Mouse (Mus musculus): ENCODE measurements at regions not wholly inside any gene's neighbourhood (a gene's known extent, or its start where the extent isn't known, plus 50 kb on each side); places are given as distances from the start of the nearest gene placed in this dataset.

GRCm38 (mm10) chr1:55903177-55903576 lies 497.5 kb downstream of the Plcl1 start:
- 82% methylated on average over 3 of the region's 3 CpGs for WGBS
- ATAC-seq = no peak

GRCm38 (mm10) chr1:55904571-55904970 lies 498.9 kb downstream of the Plcl1 start:
- Histone ChIP-seq H3K9me3 (ENCODE audit: control insufficient read depth, low read length) (no peaks in the 10 kb centered on the region; the same call in 1 of the 2 replicates), H3K9ac (ENCODE audit: low read depth, low read length) (no peak overlapping the region), H3K36me3 (ENCODE audit: control insufficient read depth, insufficient read depth, low read length) (no peaks in the 10 kb centered on the region), H3K4me2 (ENCODE audit: low read depth, low read length) (no peak overlapping the region), H3K4me3 (ENCODE audit: low read length) (no peak overlapping the region), H3K4me1 (ENCODE audit: control insufficient read depth, insufficient read depth, low read length) (no peaks in the 10 kb centered on the region), H3K27me3 (replicated peaks; ENCODE audit: control insufficient read depth, insufficient read depth, low read length) (no peaks in the 10 kb centered on the region), H3K27ac (ENCODE audit: low read length) (no peak overlapping the region)
- 86% methylated on average over 2 of the region's 2 CpGs for WGBS
- no peak for ATAC-seq

More at GRCm38 (mm10) chr1:55903177-55903576, 497.5 kb downstream of the Plcl1 start:
- Histone ChIP-seq H3K4me2 (ENCODE audit: low read depth, low read length) (no peak overlapping the region), H3K27me3 (replicated peaks; ENCODE audit: control insufficient read depth, insufficient read depth, low read length) (no peaks in the 10 kb centered on the region), H3K9me3 (ENCODE audit: control insufficient read depth, low read length) (no peaks in the 10 kb centered on the region; the same call in 1 of the 2 replicates), H3K36me3 (ENCODE audit: control insufficient read depth, insufficient read depth, low read length) (no peaks in the 10 kb centered on the region), H3K9ac (ENCODE audit: low read depth, low read length) (no peak overlapping the region), H3K4me3 (ENCODE audit: low read length) (no peak overlapping the region), H3K27ac (ENCODE audit: low read length) (no peak overlapping the region), H3K4me1 (ENCODE audit: control insufficient read depth, insufficient read depth, low read length) (no peaks in the 10 kb centered on the region)

DNA sequence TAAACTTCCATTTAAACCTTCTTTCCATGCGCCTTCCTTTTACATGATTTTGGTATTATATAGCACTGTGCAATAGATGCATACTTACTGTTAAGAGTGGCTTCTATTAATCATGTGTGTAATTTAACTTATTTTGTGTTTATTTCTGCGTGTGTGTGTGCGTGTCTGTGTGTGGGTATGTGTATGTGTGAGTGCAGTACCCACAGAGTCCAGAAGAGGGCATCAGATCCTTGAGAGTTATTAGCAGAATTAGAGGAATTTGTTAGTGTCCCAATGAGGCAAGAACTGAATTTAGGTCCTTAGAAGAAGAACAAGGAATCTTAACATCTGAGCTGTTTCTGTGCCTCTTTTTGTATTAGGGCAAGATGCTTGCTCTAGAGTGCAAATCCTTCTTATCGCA lies 499.5 kb downstream of the Plcl1 start:
- H3K9me3 ChIP-seq (ENCODE audit: control insufficient read depth, low read length) = no peaks in the 10 kb centered on the region; the same call in 1 of the 2 replicates
- no peak for ATAC-seq
- no peak overlapping the region for H3K9ac ChIP-seq (ENCODE audit: low read depth, low read length)
- no peak overlapping the region for H3K4me3 ChIP-seq (ENCODE audit: low read length)
- no peaks in the 10 kb centered on the region for H3K4me1 ChIP-seq (ENCODE audit: control insufficient read depth, insufficient read depth, low read length)
- no peak overlapping the region for H3K4me2 ChIP-seq (ENCODE audit: low read depth, low read length)
- no peak overlapping the region for H3K27ac ChIP-seq (ENCODE audit: low read length)
- 94% methylated on average over 4 of the region's 4 CpGs for WGBS
- H3K27me3 ChIP-seq (replicated peaks; ENCODE audit: control insufficient read depth, insufficient read depth, low read length) = no peaks in the 10 kb centered on the region
- no peaks in the 10 kb centered on the region for H3K36me3 ChIP-seq (ENCODE audit: control insufficient read depth, insufficient read depth, low read length)

GRCm38 (mm10) chr1:55910024-55910423 lies 504.3 kb downstream of the Plcl1 start:
- Histone ChIP-seq H3K9me3 (ENCODE audit: control insufficient read depth, low read length) (no peaks in the 10 kb centered on the region; the same call in 1 of the 2 replicates), H3K36me3 (ENCODE audit: control insufficient read depth, insufficient read depth, low read length) (no peaks in the 10 kb centered on the region), H3K27ac (ENCODE audit: low read length) (no peak overlapping the region), H3K27me3 (replicated peaks; ENCODE audit: control insufficient read depth, insufficient read depth, low read length) (no peaks in the 10 kb centered on the region), H3K4me1 (ENCODE audit: control insufficient read depth, insufficient read depth, low read length) (no peaks in the 10 kb centered on the region), H3K4me2 (ENCODE audit: low read depth, low read length) (no peak overlapping the region), H3K4me3 (ENCODE audit: low read length) (no peak overlapping the region), H3K9ac (ENCODE audit: low read depth, low read length) (no peak overlapping the region)
- 84% methylated on average over 2 of the region's 2 CpGs for WGBS
- no peak for ATAC-seq

- no peaks in the 10 kb centered on the region for H3K36me3 ChIP-seq (ENCODE audit: control insufficient read depth, insufficient read depth, low read length)
- H3K9ac ChIP-seq (ENCODE audit: low read depth, low read length) = no peak overlapping the region
- H3K27ac ChIP-seq (ENCODE audit: low read length) = no peak overlapping the region
- no peak overlapping the region for H3K4me2 ChIP-seq (ENCODE audit: low read depth, low read length)
- no peaks in the 10 kb centered on the region for H3K27me3 ChIP-seq (replicated peaks; ENCODE audit: control insufficient read depth, insufficient read depth, low read length)
- no peaks in the 10 kb centered on the region for H3K4me1 ChIP-seq (ENCODE audit: control insufficient read depth, insufficient read depth, low read length)
- H3K9me3 ChIP-seq (ENCODE audit: control insufficient read depth, low read length) = no peaks in the 10 kb centered on the region
- ATAC-seq = no peak
- 77% methylated on average over 3 of the region's 3 CpGs for WGBS
- no peak overlapping the region for H3K4me3 ChIP-seq (ENCODE audit: low read length)
These were observed 508.6 kb downstream of the Plcl1 start for GRCm38 (mm10) chr1:55914284-55914683.

GRCm38 (mm10) chr1:55915940-55916339 lies 510.2 kb downstream of the Plcl1 start:
- ATAC-seq = no peak
- no peaks in the 10 kb centered on the region for H3K27me3 ChIP-seq (replicated peaks; ENCODE audit: control insufficient read depth, insufficient read depth, low read length)
- no peak overlapping the region for H3K9ac ChIP-seq (ENCODE audit: low read depth, low read length)
- no peak overlapping the region for H3K27ac ChIP-seq (ENCODE audit: low read length)
- H3K4me3 ChIP-seq (ENCODE audit: low read length) = no peak overlapping the region
- H3K9me3 ChIP-seq (ENCODE audit: control insufficient read depth, low read length) = no peaks in the 10 kb centered on the region
- H3K36me3 ChIP-seq (ENCODE audit: control insufficient read depth, insufficient read depth, low read length) = no peaks in the 10 kb centered on the region
- WGBS = 67% methylated on average over 11 of the region's 11 CpGs
- no peaks in the 10 kb centered on the region for H3K4me1 ChIP-seq (ENCODE audit: control insufficient read depth, insufficient read depth, low read length)
- H3K4me2 ChIP-seq (ENCODE audit: low read depth, low read length) = no peak overlapping the region

DNA sequence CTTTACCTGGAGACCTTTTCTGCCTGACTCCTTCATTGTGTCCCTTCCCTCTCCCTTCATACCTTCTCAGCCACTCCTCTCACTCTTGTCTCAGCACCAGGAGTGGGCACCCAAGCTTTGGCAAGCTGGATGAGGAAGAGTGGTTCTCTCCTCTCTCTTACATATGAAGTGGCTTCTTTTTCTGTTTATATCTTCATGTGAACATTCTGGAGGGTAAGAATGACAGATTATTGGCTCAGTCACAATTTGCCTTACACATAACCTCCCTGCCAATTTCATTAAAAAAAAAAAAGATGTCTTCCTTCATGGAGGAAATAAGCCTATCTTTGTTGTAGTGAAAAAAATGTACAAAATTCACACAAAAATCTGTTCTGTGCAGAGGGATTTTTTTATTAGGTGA lies 513.8 kb downstream of the Plcl1 start:
- H3K9ac ChIP-seq (ENCODE audit: low read depth, low read length) = no peak overlapping the region
- H3K4me1 ChIP-seq (ENCODE audit: control insufficient read depth, insufficient read depth, low read length) = no peaks in the 10 kb centered on the region
- no peak for ATAC-seq
- no peaks in the 10 kb centered on the region for H3K9me3 ChIP-seq (ENCODE audit: control insufficient read depth, low read length)
- no peak overlapping the region for H3K27ac ChIP-seq (ENCODE audit: low read length)
- no peaks in the 10 kb centered on the region for H3K36me3 ChIP-seq (ENCODE audit: control insufficient read depth, insufficient read depth, low read length)
- H3K4me2 ChIP-seq (ENCODE audit: low read depth, low read length) = no peak overlapping the region
- H3K4me3 ChIP-seq (ENCODE audit: low read length) = no peak overlapping the region
- no peaks in the 10 kb centered on the region for H3K27me3 ChIP-seq (replicated peaks; ENCODE audit: control insufficient read depth, insufficient read depth, low read length)

GRCm38 (mm10) chr1:55946786-55947549 lies 541.2 kb downstream of the Plcl1 start:
- H3K9ac ChIP-seq (ENCODE audit: low read depth, low read length) = no peak overlapping the region
- H3K4me3 ChIP-seq (ENCODE audit: low read length) = no peak overlapping the region
- no peaks in the 10 kb centered on the region for H3K36me3 ChIP-seq (ENCODE audit: control insufficient read depth, insufficient read depth, low read length)
- no peak overlapping the region for H3K27ac ChIP-seq (ENCODE audit: low read length)
- H3K4me2 ChIP-seq (ENCODE audit: low read depth, low read length) = no peak overlapping the region
- ATAC-seq = no peak
- 62% methylated on average over 3 of the region's 3 CpGs for WGBS
- no peaks in the 10 kb centered on the region for H3K27me3 ChIP-seq (replicated peaks; ENCODE audit: control insufficient read depth, insufficient read depth, low read length)
- H3K9me3 ChIP-seq (ENCODE audit: control insufficient read depth, low read length) = no peaks in the 10 kb centered on the region
- no peaks in the 10 kb centered on the region for H3K4me1 ChIP-seq (ENCODE audit: control insufficient read depth, insufficient read depth, low read length)

GRCm38 (mm10) chr1:55947618-55948283 lies 542.0 kb downstream of the Plcl1 start:
- Histone ChIP-seq H3K9ac (ENCODE audit: low read depth, low read length) (no peak overlapping the region), H3K4me1 (ENCODE audit: control insufficient read depth, insufficient read depth, low read length) (no peaks in the 10 kb centered on the region), H3K27me3 (replicated peaks; ENCODE audit: control insufficient read depth, insufficient read depth, low read length) (no peaks in the 10 kb centered on the region), H3K27ac (ENCODE audit: low read length) (no peak overlapping the region), H3K4me3 (ENCODE audit: low read length) (no peak overlapping the region), H3K4me2 (ENCODE audit: low read depth, low read length) (no peak overlapping the region), H3K36me3 (ENCODE audit: control insufficient read depth, insufficient read depth, low read length) (no peaks in the 10 kb centered on the region), H3K9me3 (ENCODE audit: control insufficient read depth, low read length) (no peaks in the 10 kb centered on the region)
- 78% methylated on average over 5 of the region's 5 CpGs for whole genome bisulfite sequencing
- no peak for ATAC-seq
